Mouse (Mus musculus) MEL (cell line): ENCODE measurements around the gene Hdac4. TPM values are rescaled to one million over a fixed set of nuclear protein-coding genes. Genes with fewer than 3 reads are reported as not detected.

Experiments used
- DNase-seq: peaks from one replicate; pipeline ENCODE4 v3.0.0; 2011; ENCODE audit warnings: low read depth, low spot score
- H3K27ac ChIP-seq: 2 replicates; pipeline ENCODE4 v1.5.1; 2012; ENCODE audit warnings: low read depth, mild to moderate bottlenecking, control low read depth, low read length, moderate library complexity; ENCODE audit not compliant: control insufficient read depth
- H3K27me3 ChIP-seq, 2 experiments: fragments of 150-350 bp in 1 of 2; sonication (generic) in 1 of 2; 2 replicates each; pipeline ENCODE4 v1.6.1; 2012; ENCODE audit warnings: low read length in 2 of 2, mild to moderate bottlenecking in 2 of 2, improper control_type of control experiment in 1 of 2, moderate library complexity in 1 of 2; ENCODE audit not compliant: insufficient read depth in 2 of 2, control insufficient read depth in 1 of 2
- H3K36me3 ChIP-seq, 2 experiments: 2 replicates each; pipeline ENCODE4 v1.6.1; 2012 to 2014; ENCODE audit warnings: low read length in 2 of 2, improper control_type of control experiment in 1 of 2, inconsistent platforms in 1 of 2, mild to moderate bottlenecking in 1 of 2; ENCODE audit not compliant: insufficient read depth in 2 of 2, control insufficient read depth in 1 of 2
- H3K4me1 ChIP-seq, 2 experiments: fragments of 150-350 bp in 1 of 2; sonication (generic) in 1 of 2; 2 replicates each; pipeline ENCODE4 v1.6.1; 2012; ENCODE audit warnings: low read length in 2 of 2, improper control_type of control experiment in 1 of 2, mild to moderate bottlenecking in 1 of 2; ENCODE audit not compliant: insufficient read depth in 2 of 2, control insufficient read depth in 1 of 2
- H3K4me3 ChIP-seq, 2 experiments: fragments of 150-350 bp in 1 of 2; sonication (generic) in 1 of 2; 2 replicates each; pipeline ENCODE4 v1.5.1; 2012; ENCODE audit warnings: low read depth in 2 of 2, low read length in 2 of 2, mild to moderate bottlenecking in 2 of 2, moderate library complexity in 2 of 2, control low read depth in 1 of 2, improper control_type of control experiment in 1 of 2; ENCODE audit not compliant: control insufficient read depth in 1 of 2, insufficient read depth in 1 of 2
- H3K79me2 ChIP-seq: 2 replicates; pipeline ENCODE4 v1.6.1; 2012; ENCODE audit warnings: mild to moderate bottlenecking, low read length, moderate library complexity; ENCODE audit not compliant: control insufficient read depth, poor library complexity, insufficient read depth
- H3K9ac ChIP-seq: 2 replicates; pipeline ENCODE4 v1.6.1; 2012; ENCODE audit warnings: low read depth, mild to moderate bottlenecking, control low read depth, low read length, moderate library complexity; ENCODE audit not compliant: control insufficient read depth, poor library complexity, severe bottlenecking
- H3K9me3 ChIP-seq: fragments of 150-350 bp; sonication (generic); replicated peaks from 2 replicates; pipeline ENCODE4 v1.6.1; 2012; ENCODE audit warnings: mild to moderate bottlenecking, low read length, improper control_type of control experiment, moderate library complexity; ENCODE audit not compliant: insufficient read depth
- CHD1 ChIP-seq: IDR thresholded peaks from 2 replicates; pipeline ENCODE4 v1.6.1; 2012; ENCODE audit warnings: low read depth, mild to moderate bottlenecking, inconsistent platforms, low read length, improper control_type of control experiment
- CTCF ChIP-seq, 3 experiments: IDR thresholded peaks in 2 of 3; conservative IDR thresholded peaks in 1 of 3; 2 replicates each; pipeline ENCODE4 v1.5.1; 2011 to 2012; ENCODE audit warnings: low read length in 3 of 3, low read depth in 2 of 3, mild to moderate bottlenecking in 2 of 3, improper control_type of control experiment in 1 of 3, inconsistent platforms in 1 of 3, mixed read lengths in 1 of 3, moderate library complexity in 1 of 3; ENCODE audit not compliant: control insufficient read depth in 1 of 3, insufficient read depth in 1 of 3, poor library complexity in 1 of 3, severe bottlenecking in 1 of 3
- E2F4 ChIP-seq: IDR thresholded peaks from 2 replicates; pipeline ENCODE4 v1.6.1; 2011; ENCODE audit warnings: low read depth, low read length, improper control_type of control experiment, borderline replicate concordance
- ETS1 ChIP-seq: IDR thresholded peaks from 2 replicates; pipeline ENCODE4 v1.6.1; 2012; ENCODE audit warnings: low read depth, mild to moderate bottlenecking, inconsistent platforms, low read length, improper control_type of control experiment, moderate library complexity
- HCFC1 ChIP-seq: IDR thresholded peaks from 2 replicates; pipeline ENCODE4 v1.6.1; 2012; ENCODE audit warnings: low read depth, mild to moderate bottlenecking, inconsistent platforms, low read length, improper control_type of control experiment, moderate library complexity
- KAT2A ChIP-seq: conservative IDR thresholded peaks from 2 replicates; pipeline ENCODE4 v1.6.1; 2012; ENCODE audit warnings: low read depth, low read length, improper control_type of control experiment, inconsistent platforms
- MAFK ChIP-seq: IDR thresholded peaks from 2 replicates; pipeline ENCODE4 v1.6.1; 2011; ENCODE audit warnings: low read depth, mild to moderate bottlenecking, low read length, improper control_type of control experiment, borderline replicate concordance
- MAZ ChIP-seq: IDR thresholded peaks from 2 replicates; pipeline ENCODE4 v1.6.1; 2012; ENCODE audit warnings: low read depth, mild to moderate bottlenecking, inconsistent platforms, low read length, improper control_type of control experiment
- MEF2A ChIP-seq: IDR thresholded peaks from 2 replicates; pipeline ENCODE4 v1.6.1; 2014; ENCODE audit warnings: low read depth, mild to moderate bottlenecking, inconsistent platforms, low read length, improper control_type of control experiment; ENCODE audit not compliant: poor library complexity, insufficient replicate concordance, severe bottlenecking; ENCODE audit errors: extremely low read depth
- MXI1 ChIP-seq: IDR thresholded peaks from 2 replicates; pipeline ENCODE4 v1.6.1; 2011; ENCODE audit warnings: mild to moderate bottlenecking, low read depth, low read length, improper control_type of control experiment
- MYB ChIP-seq: IDR thresholded peaks from 2 replicates; pipeline ENCODE4 v1.6.1; 2011; ENCODE audit warnings: mild to moderate bottlenecking, low read depth, low read length, improper control_type of control experiment
- NRF1 ChIP-seq: IDR thresholded peaks from 2 replicates; pipeline ENCODE4 v1.6.1; 2014; ENCODE audit warnings: low read depth, mild to moderate bottlenecking, inconsistent platforms, low read length, improper control_type of control experiment, moderate library complexity; ENCODE audit not compliant: poor library complexity, insufficient read depth, severe bottlenecking
- POLR2A ChIP-seq, 2 experiments: IDR thresholded peaks; 2 replicates each; pipeline ENCODE4 v1.6.1; 2011 to 2012; ENCODE audit warnings: low read length in 2 of 2, mild to moderate bottlenecking in 2 of 2, control low read depth in 1 of 2, improper control_type of control experiment in 1 of 2, low read depth in 1 of 2, moderate library complexity in 1 of 2; ENCODE audit not compliant: control insufficient read depth in 1 of 2, insufficient read depth in 1 of 2, poor library complexity in 1 of 2
- POLR2AphosphoS2 ChIP-seq: IDR thresholded peaks from 2 replicates; pipeline ENCODE4 v1.6.1; 2011; ENCODE audit warnings: low read length, improper control_type of control experiment
- RAD21 ChIP-seq: IDR thresholded peaks from 2 replicates; pipeline ENCODE4 v1.6.1; 2011; ENCODE audit warnings: mild to moderate bottlenecking, low read depth, low read length, improper control_type of control experiment
- RCOR1 ChIP-seq: IDR thresholded peaks from 2 replicates; pipeline ENCODE4 v1.6.1; 2012; ENCODE audit warnings: low read depth, mild to moderate bottlenecking, inconsistent platforms, low read length, improper control_type of control experiment
- TAL1 ChIP-seq: IDR thresholded peaks from 2 replicates; pipeline ENCODE4 v1.6.1; 2012; ENCODE audit warnings: mild to moderate bottlenecking, inconsistent platforms, low read length, moderate library complexity, mixed read lengths
- TBP ChIP-seq: IDR thresholded peaks from 2 replicates; pipeline ENCODE4 v1.8.0; 2011; ENCODE audit warnings: low read depth, low read length, improper control_type of control experiment
- TCF12 ChIP-seq: IDR thresholded peaks from 2 replicates; pipeline ENCODE4 v1.6.1; 2014; ENCODE audit warnings: low read depth, mild to moderate bottlenecking, inconsistent platforms, low read length, improper control_type of control experiment, moderate library complexity
- USF1 ChIP-seq: IDR thresholded peaks from 2 replicates; pipeline ENCODE4 v1.6.1; 2014; ENCODE audit warnings: low read depth, mild to moderate bottlenecking, inconsistent platforms, low read length, improper control_type of control experiment, moderate library complexity
- USF2 ChIP-seq, 2 experiments: IDR thresholded peaks; 2 replicates each; pipeline ENCODE4 v1.6.1; 2011 to 2012; ENCODE audit warnings: improper control_type of control experiment in 2 of 2, low read length in 2 of 2, borderline replicate concordance in 1 of 2, inconsistent platforms in 1 of 2, low read depth in 1 of 2, mild to moderate bottlenecking in 1 of 2; ENCODE audit not compliant: insufficient read depth in 1 of 2
- ZNF384 ChIP-seq: IDR thresholded peaks from 2 replicates; pipeline ENCODE4 v1.6.1; 2012; ENCODE audit warnings: low read depth, mild to moderate bottlenecking, inconsistent platforms, low read length, improper control_type of control experiment
- polyA plus RNA-seq, 2 experiments: library from polyadenylated mRNA; stranded (reverse) in 1 of 2; unstranded in 1 of 2; fragments of >175 nt in 1 of 2; fragments of >200 nt in 1 of 2; gene quantifications; 2 replicates each; pipeline versions ENCODE4 v1.2.1 to v1.2.4; 2012; ENCODE audit warnings: low replicate concordance in 2 of 2, low read depth in 1 of 2; ENCODE audit not compliant: insufficient read length in 2 of 2, insufficient read depth in 1 of 2, missing spikeins in 1 of 2
- total RNA-seq: library from RNA; depleted of rRNA; stranded (reverse); fragments of 300-350 nt; gene quantifications from 2 replicates; pipeline ENCODE4 v1.2.3, GENCODE M21; 2012

Gene Hdac4
- total and polyA plus RNA-seq, 3 experiments = 11.0 to 19.5 (median 12.3) TPM

DNA sequence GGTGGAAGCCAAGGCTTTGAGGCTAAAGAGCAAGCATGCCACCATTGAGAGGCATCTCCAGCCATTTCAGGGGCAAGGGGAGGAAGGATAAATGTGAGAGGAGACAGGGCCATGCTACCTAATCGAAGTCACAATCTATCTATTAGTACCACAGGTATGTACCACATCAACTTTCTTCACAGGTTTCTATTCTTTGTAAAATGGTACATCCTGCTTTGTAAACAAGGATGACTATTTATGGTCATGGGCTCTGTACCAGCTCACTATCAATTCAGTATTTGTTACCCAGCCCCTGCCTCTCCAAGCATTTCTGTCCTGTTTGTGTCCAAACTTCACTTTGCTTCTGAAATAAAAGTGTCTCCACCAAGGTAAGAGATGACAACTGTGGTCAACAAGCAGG lies 92.7 kb downstream of the Hdac4 start:
- peaks cover 0 to 2% of the 10 kb centered on the region in 2 experiments; a peak in 1 of 4 replicates for H3K4me1 ChIP-seq

DNA sequence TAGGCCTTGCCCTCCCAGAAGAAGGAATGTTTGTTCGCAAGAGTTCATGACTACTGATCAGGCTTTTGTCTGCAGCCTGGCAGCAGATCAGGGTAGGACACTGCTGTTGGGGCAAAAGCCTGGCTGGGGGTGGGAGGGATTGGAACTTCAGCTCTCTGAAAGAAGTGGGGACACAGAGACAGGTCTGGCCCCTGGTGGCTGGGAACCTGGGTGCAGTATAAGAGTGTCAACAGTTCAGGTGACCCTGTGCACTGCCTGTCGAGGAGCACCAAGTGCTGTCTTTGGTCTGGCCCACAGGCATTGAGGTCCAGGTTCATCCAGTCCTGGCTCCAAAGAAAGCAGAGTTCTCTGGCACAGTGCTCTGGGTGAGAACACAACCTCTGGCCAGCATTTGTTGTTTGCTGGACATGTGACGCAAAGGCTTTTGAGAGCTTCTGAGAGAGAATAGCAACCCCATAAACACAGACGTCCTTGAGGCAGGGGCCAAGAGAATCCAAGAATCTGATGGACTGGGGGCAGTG lies 95.1 kb downstream of the Hdac4 start:
- no peaks in the 10 kb centered on the region for H3K79me2 ChIP-seq
- H3K27me3 ChIP-seq = no peaks in the 10 kb centered on the region
- TF ChIP-seq CTCF (IDR thresholded peaks at IDR 0.05 in 2 of 3, conservative IDR thresholded peaks at IDR 0.05 in 1 of 3; ENCODE audit: control insufficient read depth in 1 of 3, insufficient read depth in 1 of 3, low read depth in 2 of 3, low read length in 3 of 3, poor library complexity in 1 of 3, severe bottlenecking in 1 of 3) (no peak), TAL1 (no peak), RCOR1 (no peak), USF1 (no peak), POLR2AphosphoS2 (no peak), NRF1 (no peak), KAT2A (no peak), MEF2A (no peak), MAFK (no peak), ETS1 (no peak), ZNF384 (no peak)
- H3K9ac ChIP-seq = no peak overlapping the region
- no peak overlapping the region for H3K27ac ChIP-seq
- no peak for DNase-seq
- peaks cover 0 to 3% of the 10 kb centered on the region in 2 experiments; a peak in 1 of 4 replicates for H3K36me3 ChIP-seq
- H3K4me1 ChIP-seq = peaks cover 0 to 2% of the 10 kb centered on the region in 2 experiments; a peak in 1 of 4 replicates
- no peak overlapping the region for H3K4me3 ChIP-seq
- no peaks in the 10 kb centered on the region for H3K9me3 ChIP-seq

More for the DNA sequence above, 92.7 kb downstream of the Hdac4 start:
- H3K27me3 ChIP-seq = no peaks in the 10 kb centered on the region
- H3K4me3 ChIP-seq = no peak overlapping the region
- no peaks in the 10 kb centered on the region for H3K79me2 ChIP-seq
- H3K9ac ChIP-seq = no peak overlapping the region
- H3K27ac ChIP-seq = no peak overlapping the region
- DNase-seq = no peak
- no peaks in the 10 kb centered on the region for H3K9me3 ChIP-seq
- H3K36me3 ChIP-seq = peaks cover 0 to 3% of the 10 kb centered on the region in 2 experiments; a peak in 1 of 4 replicates
- TF ChIP-seq USF2 (IDR thresholded peaks at IDR 0.05; ENCODE audit: borderline replicate concordance in 1 of 2, insufficient read depth in 1 of 2, low read depth in 1 of 2, low read length in 2 of 2) (no peak), POLR2AphosphoS2 (no peak), MXI1 (no peak), HCFC1 (no peak), TBP (no peak), NRF1 (no peak), CTCF (IDR thresholded peaks at IDR 0.05 in 2 of 3, conservative IDR thresholded peaks at IDR 0.05 in 1 of 3; ENCODE audit: control insufficient read depth in 1 of 3, insufficient read depth in 1 of 3, low read depth in 2 of 3, low read length in 3 of 3, poor library complexity in 1 of 3, severe bottlenecking in 1 of 3) (no peak), CHD1 (no peak), RAD21 (no peak), MAZ (no peak), POLR2A (IDR thresholded peaks at IDR 0.05; ENCODE audit: control insufficient read depth in 1 of 2, insufficient read depth in 1 of 2, low read depth in 1 of 2, low read length in 2 of 2, poor library complexity in 1 of 2) (no peak), TCF12 (no peak), MYB (no peak), E2F4 (no peak), MEF2A (no peak)
- TF ChIP-seq, all 39 proteins: peak for 0
